Mouse (Mus musculus) limb, embryonic 10.5 days (tissue): ENCODE data around the gene Trpm6. TPM values are rescaled to one million over a fixed set of nuclear protein-coding genes. Genes with fewer than 3 reads are reported as not detected.

Experiments
- DNase-seq: peaks from one replicate; pipeline ENCODE4 v3.0.0-alpha.2; 2017; ENCODE audit warnings: low spot score
- H3K27ac ChIP-seq: fragments of 300-500 bp; sonication (generic); 2 replicates; pipeline ENCODE4 v1.5.1; 2016; ENCODE audit warnings: mild to moderate bottlenecking
- H3K27me3 ChIP-seq: fragments of 300-500 bp; sonication (generic); 2 replicates; pipeline ENCODE4 v1.6.1; 2016; ENCODE audit warnings: low read depth, mild to moderate bottlenecking; ENCODE audit not compliant: poor library complexity, severe bottlenecking
- H3K36me3 ChIP-seq: fragments of 300-500 bp; sonication (generic); 2 replicates; pipeline ENCODE4 v1.6.1; 2016; ENCODE audit warnings: mild to moderate bottlenecking, moderate library complexity
- H3K4me1 ChIP-seq: fragments of 300-500 bp; sonication (generic); 2 replicates; pipeline ENCODE4 v1.6.1; 2016
- H3K4me3 ChIP-seq: fragments of 300-500 bp; sonication (generic); 2 replicates; pipeline ENCODE4 v1.5.1; 2016; ENCODE audit warnings: mild to moderate bottlenecking, moderate library complexity
- H3K9me3 ChIP-seq: fragments of 300-500 bp; sonication (generic); replicated peaks from 2 replicates; pipeline ENCODE4 v1.6.1; 2016; ENCODE audit warnings: mild to moderate bottlenecking
- WGBS: fragments of 180-500 bp; shearing (Covaris S2); methylation state at CpG from one replicate; pipeline ENCODE4 v1.1.7; 2016; 5-methylcytosine and 5-hydroxymethylcytosine counted together
- polyA plus RNA-seq: library from polyadenylated mRNA; unstranded; fragments of >200 nt; fragmentation: Nextera tagmentation; extraction: Ambion mirVana; gene quantifications from 2 replicates; pipeline ENCODE4 v1.2.1, GENCODE M21; 2016

Gene Trpm6
- polyA plus RNA-seq, 1 experiment from 2014 or later, result 0.73 TPM

GRCm38 (mm10) chr19:18911755-18912340 lies 162.1 kb downstream of the Trpm6 start:
- DNase-seq, result no peak
- Histone ChIP-seq H3K36me3 (no peaks in the 10 kb centered on the region), H3K4me1 (0 out of 2 replicates have a peak, but pooled peaks cover 2% of the 10 kb centered on the region), H3K27ac (no peak overlapping the region), H3K4me3 (no peak overlapping the region), H3K9me3 (no peaks in the 10 kb centered on the region), H3K27me3 (no peaks in the 10 kb centered on the region)

- Histone ChIP-seq H3K9me3 (no peaks in the 10 kb centered on the region), H3K27me3 (no peaks in the 10 kb centered on the region), H3K4me1 (no peaks in the 10 kb centered on the region), H3K27ac (no peak overlapping the region), H3K4me3 (no peak overlapping the region), H3K36me3 (no peaks in the 10 kb centered on the region)
- no peak for DNase-seq
- 76% methylated on average over 6 of the region's 6 CpGs for whole genome bisulfite sequencing
These were observed 191.6 kb downstream of the Trpm6 start for GRCm38 (mm10) chr19:18941391-18941790.

Other genes starting within 250 kb of the Trpm6 start
- gene Ostf1, start 118.2 kb upstream of the Trpm6 start, polyA plus RNA-seq, result 31.9 and 32.0 TPM in 2 replicates
- gene Nmrk1, start 118.0 kb upstream of the Trpm6 start, polyA plus RNA-seq, result 6.5 and 9.0 TPM in 2 replicates
- 30.4 and 33.3 TPM in 2 replicates for gene Carnmt1, start 79.2 kb upstream of the Trpm6 start, polyA plus RNA-seq
- 26.7 and 26.8 TPM in 2 replicates for gene D030056L22Rik, start 36.8 kb upstream of the Trpm6 start, polyA plus RNA-seq